Mouse (Mus musculus): Measurements from ENCODE around the gene Timp2.

DNA sequence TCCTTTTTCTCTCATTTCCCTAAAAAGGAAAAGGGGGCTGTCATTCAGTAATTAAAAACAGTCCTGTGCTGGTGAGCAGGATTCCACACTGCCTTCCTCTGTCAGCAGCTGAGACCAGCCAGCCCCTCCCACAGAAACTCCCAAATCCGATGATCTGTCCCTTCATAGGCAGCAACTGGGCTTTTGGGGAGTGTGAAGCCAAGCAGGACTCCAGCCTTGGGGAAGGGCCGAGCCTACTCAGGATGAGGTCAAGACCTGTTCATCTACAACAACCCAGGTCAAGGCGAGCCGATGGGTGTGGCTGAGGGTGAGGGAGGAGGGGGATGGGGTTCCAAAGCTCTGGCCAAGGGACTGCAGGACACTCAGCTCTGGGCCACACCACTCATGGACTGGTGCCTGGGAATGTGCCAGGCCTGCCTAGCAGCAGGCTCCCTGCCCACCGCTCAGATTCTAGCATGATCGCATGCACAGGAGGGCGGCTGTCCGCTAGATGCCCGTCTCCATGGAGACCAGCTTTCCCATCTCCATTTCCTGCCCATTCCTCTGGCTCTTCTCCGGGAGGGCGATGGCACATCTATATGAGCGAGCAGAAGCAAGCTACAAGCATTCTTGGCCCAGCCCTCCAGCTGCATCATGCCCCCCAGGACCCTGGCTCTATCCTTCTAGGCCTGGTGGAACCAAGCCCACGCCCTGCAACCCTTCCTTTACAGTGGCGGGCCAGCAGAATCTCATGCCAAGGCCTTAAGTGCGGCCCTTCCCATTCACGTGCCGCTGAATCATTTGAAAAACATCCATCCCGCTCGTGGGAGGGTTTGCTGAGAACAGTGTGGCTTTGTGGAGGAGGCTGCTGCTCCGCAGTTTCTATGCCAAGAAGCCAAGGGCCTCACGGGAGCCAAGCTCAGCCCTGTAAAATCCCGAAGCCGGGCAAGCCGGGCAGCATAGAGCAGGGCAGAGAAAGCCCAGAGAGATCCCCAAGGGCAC, 28.3 kb downstream of the Timp2 start:
- peak; percentile 80 for TF ChIP-seq EP300 (IDR thresholded peaks at IDR 0.05)
- no peak for TF ChIP-seq CTCF (IDR thresholded peaks at IDR 0.05)

All from lung, postnatal 0 days (tissue).